Mouse (Mus musculus) limb, embryonic 13.5 days (tissue): Measurements from ENCODE around the gene Ptpa. TPM values are rescaled to one million over a fixed set of nuclear protein-coding genes. Genes with fewer than 3 reads are reported as not detected.
A peak's percentile ranks its signal among the peaks of the same experiment; 100 is the strongest.
"Not testable (repeated sequence)": the region's sequence is repeated elsewhere in the genome, so short reads cannot be mapped to it uniquely, and the experiment has no call there.

Source experiments
- ATAC-seq: fragments of 200-750 bp; cut with Nextera tagmentation; 2 replicates; pipeline ENCODE4 v1.8.0; 2017; ENCODE audit warnings: low read depth, moderate number of reproducible peaks, moderate TSS enrichment; ENCODE audit not compliant: low FRiP score
- H3K27ac ChIP-seq: fragments of 300-500 bp; sonication (generic); 2 replicates; pipeline ENCODE4 v1.5.1; 2015; ENCODE audit warnings: inconsistent platforms, mild to moderate bottlenecking, moderate library complexity
- H3K27me3 ChIP-seq: fragments of 300-500 bp; sonication (generic); 2 replicates; pipeline ENCODE4 v1.6.1; 2015; ENCODE audit warnings: mild to moderate bottlenecking, inconsistent platforms
- H3K36me3 ChIP-seq: fragments of 300-500 bp; sonication (generic); 2 replicates; pipeline ENCODE4 v1.6.1; 2015; ENCODE audit warnings: inconsistent platforms, mild to moderate bottlenecking, moderate library complexity
- H3K4me1 ChIP-seq: fragments of 300-500 bp; sonication (generic); 2 replicates; pipeline ENCODE4 v1.6.1; 2015; ENCODE audit warnings: inconsistent platforms
- H3K4me2 ChIP-seq: fragments of 300-500 bp; sonication (generic); replicated peaks from 2 replicates; pipeline ENCODE4 v1.6.1; 2015; ENCODE audit warnings: inconsistent platforms, mild to moderate bottlenecking, moderate library complexity
- H3K4me3 ChIP-seq: fragments of 300-500 bp; sonication (generic); 2 replicates; pipeline ENCODE4 v1.5.1; 2015; ENCODE audit warnings: moderate library complexity, mild to moderate bottlenecking, inconsistent platforms
- H3K9ac ChIP-seq: fragments of 300-500 bp; sonication (generic); 2 replicates; pipeline ENCODE4 v1.6.1; 2015; ENCODE audit warnings: mild to moderate bottlenecking, inconsistent platforms
- H3K9me3 ChIP-seq: fragments of 300-500 bp; sonication (generic); 2 replicates; pipeline ENCODE4 v1.6.1; 2016; ENCODE audit warnings: inconsistent platforms
- WGBS: fragments of 180-500 bp; shearing (Covaris S2); methylation state at CpG from one replicate; pipeline ENCODE4 v1.1.7; 2015; 5-methylcytosine and 5-hydroxymethylcytosine counted together
- polyA plus RNA-seq: library from polyadenylated mRNA; unstranded; fragments of >200 nt; fragmentation: Nextera tagmentation; extraction: Ambion mirVana; gene quantifications from 2 replicates; pipeline ENCODE4 v1.2.1, GENCODE M21; 2015

Gene Ptpa
- polyA plus RNA-seq, 1 experiment from 2014 or later: 150 TPM

- no peak overlapping the region for H3K4me2 ChIP-seq
- no peak overlapping the region for H3K9ac ChIP-seq
- no peak overlapping the region for H3K4me3 ChIP-seq
- ATAC-seq: no peak
- no peaks in the 10 kb centered on the region for H3K9me3 ChIP-seq
- H3K4me1 ChIP-seq: no peaks in the 10 kb centered on the region
- peaks cover 80% of the 10 kb centered on the region for H3K36me3 ChIP-seq
- H3K27me3 ChIP-seq: no peaks in the 10 kb centered on the region
- no peak overlapping the region for H3K27ac ChIP-seq
- 88% methylated on average over 2 of the region's 2 CpGs for WGBS
These were observed 8.6 kb upstream of the Ptpa start for GRCm38 (mm10) chr2:30407221-30407620.

DNA sequence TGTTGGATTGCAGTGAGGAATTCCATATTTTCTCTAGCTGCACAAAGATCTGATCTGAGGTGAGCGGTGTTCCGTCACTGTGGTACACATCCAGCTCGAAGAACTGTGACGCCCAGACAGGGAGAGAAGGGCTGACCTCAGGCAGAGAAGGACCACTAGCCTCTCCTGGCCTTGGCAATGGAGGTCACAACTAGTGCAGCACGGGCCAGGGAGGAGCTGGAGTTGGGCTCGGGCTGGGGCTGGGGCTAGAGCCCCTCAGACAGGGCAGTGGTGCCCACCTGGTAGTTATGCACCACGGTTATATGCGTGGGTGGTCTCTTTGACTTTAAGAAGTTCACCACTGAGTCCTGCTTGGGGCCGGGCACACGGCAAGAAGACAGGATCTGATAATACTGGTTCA is 8.1 kb upstream of the Ptpa start:
- H3K9me3 ChIP-seq: no peaks in the 10 kb centered on the region
- H3K9ac ChIP-seq: no peak overlapping the region
- no peaks in the 10 kb centered on the region for H3K27me3 ChIP-seq
- H3K36me3 ChIP-seq: peaks cover 78% of the 10 kb centered on the region
- 91% methylated on average over 10 of the region's 10 CpGs for WGBS
- no peak for ATAC-seq
- H3K4me2 ChIP-seq: no peak overlapping the region
- no peak overlapping the region for H3K27ac ChIP-seq
- H3K4me1 ChIP-seq: no peaks in the 10 kb centered on the region
- no peak overlapping the region for H3K4me3 ChIP-seq

DNA sequence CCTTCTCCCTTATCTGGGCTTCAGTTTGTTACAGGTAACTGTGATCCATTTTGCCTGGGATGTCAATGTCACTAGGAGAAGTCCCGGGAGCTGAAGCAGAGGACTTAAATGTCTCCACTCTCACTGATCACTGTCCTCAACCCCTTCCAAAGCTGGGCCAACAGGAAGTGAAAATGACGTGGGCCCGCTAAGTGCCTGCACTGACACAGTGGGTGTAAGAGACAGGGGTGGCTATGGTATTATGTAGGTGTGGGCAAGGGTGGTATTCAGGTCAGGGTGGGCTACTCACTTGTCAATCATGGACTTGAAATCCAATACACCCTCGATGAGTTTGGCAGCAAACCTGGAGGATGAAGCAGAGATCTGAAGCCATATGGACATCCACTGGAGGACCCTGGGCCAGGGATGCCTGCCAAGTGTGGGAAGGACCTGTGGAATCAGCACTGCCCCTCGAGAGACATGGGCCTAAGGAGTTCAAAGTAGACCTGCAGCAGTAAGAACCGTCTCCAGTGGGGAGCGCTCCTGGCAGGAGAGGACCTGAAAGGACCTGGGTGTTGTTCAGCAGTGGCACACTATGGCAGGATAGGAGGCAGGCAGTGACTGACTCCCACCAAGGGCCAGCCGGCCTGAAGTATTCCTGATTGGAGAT is 7.3 kb upstream of the Ptpa start:
- no peaks in the 10 kb centered on the region; the same call in 1 of the 2 replicates for H3K4me1 ChIP-seq
- peaks cover 72% of the 10 kb centered on the region for H3K36me3 ChIP-seq
- 82% methylated on average over 8 of the region's 8 CpGs for WGBS

GRCm38 (mm10) chr2:30409454-30410176 is 6.2 kb upstream of the Ptpa start:
- Histone ChIP-seq H3K27ac (no peak overlapping the region), H3K4me2 (no peak overlapping the region), H3K9ac (no peak overlapping the region), H3K9me3 (no peaks in the 10 kb centered on the region), H3K27me3 (no peaks in the 10 kb centered on the region), H3K36me3 (peaks cover 63% of the 10 kb centered on the region), H3K4me3 (no peak overlapping the region), H3K4me1 (peaks cover 9% of the 10 kb centered on the region)
- 83% methylated on average over 5 of the region's 5 CpGs for WGBS
- ATAC-seq: no peak

More for the DNA sequence above, 7.3 kb upstream of the Ptpa start:
- H3K4me3 ChIP-seq: no peak overlapping the region
- H3K9me3 ChIP-seq: no peaks in the 10 kb centered on the region
- H3K9ac ChIP-seq: no peak overlapping the region
- no peak for ATAC-seq
- no peak overlapping the region for H3K4me2 ChIP-seq
- H3K27ac ChIP-seq: no peak overlapping the region
- no peaks in the 10 kb centered on the region for H3K27me3 ChIP-seq

DNA sequence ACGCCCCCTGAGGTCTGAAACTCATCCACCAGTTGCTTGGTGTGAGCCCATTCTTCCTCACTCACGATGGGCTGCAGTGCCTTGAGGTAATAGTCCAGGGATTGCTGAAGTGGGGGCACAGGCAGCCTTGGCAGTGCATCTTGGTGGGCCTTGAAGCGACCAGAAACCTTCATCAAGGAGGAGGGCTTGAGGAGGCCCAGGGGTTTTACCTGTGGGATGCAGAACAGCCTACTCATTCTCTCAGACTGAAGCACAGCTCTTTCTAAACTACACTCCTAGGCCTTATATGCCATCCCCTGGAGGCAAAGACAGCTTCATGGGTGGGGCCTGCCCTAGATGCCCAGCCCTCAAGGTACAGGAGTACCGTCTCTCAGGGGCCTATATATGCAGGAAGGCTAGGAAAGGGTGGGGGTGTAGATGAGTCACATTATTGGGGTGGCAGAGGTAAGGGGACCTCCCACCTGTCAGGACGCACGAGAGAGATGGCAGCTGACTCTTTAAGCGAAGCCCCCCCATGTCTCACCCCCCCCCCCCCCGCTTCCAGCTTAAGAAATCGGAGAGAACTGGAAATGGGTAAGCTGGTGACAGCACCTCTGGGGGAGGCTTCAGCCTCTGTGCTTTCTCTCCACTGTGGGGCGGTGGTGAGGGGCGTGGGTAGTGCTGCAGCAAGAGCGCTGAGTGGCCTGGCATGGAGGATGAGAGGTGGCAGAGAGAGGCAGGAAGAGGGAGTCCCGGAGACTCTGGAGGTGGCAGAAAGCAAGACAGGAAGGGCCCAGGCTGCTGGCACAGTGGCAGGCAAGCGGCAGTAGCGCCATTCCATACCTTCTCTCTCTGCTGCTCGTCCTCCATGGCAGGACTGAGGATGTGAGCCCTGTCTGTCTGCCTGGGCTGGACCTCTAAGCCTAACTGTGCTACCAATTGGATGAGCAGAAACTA is 2.5 kb upstream of the Ptpa start:
- Histone ChIP-seq H3K27me3 (no peaks in the 10 kb centered on the region), H3K9me3 (no peaks in the 10 kb centered on the region), H3K4me1 (peaks cover 28% of the 10 kb centered on the region), H3K9ac (0 out of 2 replicates have a peak overlapping the region, but pooled peaks have one; percentile 4), H3K36me3 (peaks cover 28% of the 10 kb centered on the region), H3K4me3 (no peak overlapping the region), H3K27ac (no peak overlapping the region), H3K4me2 (no peak overlapping the region)
- no peak for ATAC-seq
- 82% methylated on average over 16 of the region's 16 CpGs for WGBS

- H3K27ac ChIP-seq: no peak overlapping the region
- H3K4me3 ChIP-seq: peak overlapping the region; percentile 87; the same call in 1 of the 2 replicates
- WGBS: 74% methylated on average over 4 of the region's 4 CpGs
- H3K9ac ChIP-seq: 0 out of 2 replicates have a peak overlapping the region, but pooled peaks have one; percentile 4
- ATAC-seq: no peak
- H3K9me3 ChIP-seq: no peaks in the 10 kb centered on the region
- H3K4me1 ChIP-seq: peaks cover 36% of the 10 kb centered on the region
- peak overlapping the region; percentile 83 for H3K4me2 ChIP-seq
- H3K27me3 ChIP-seq: no peaks in the 10 kb centered on the region
- peaks cover 20% of the 10 kb centered on the region for H3K36me3 ChIP-seq
These were observed 1.7 kb upstream of the Ptpa start for GRCm38 (mm10) chr2:30414101-30414500.

GRCm38 (mm10) chr2:30414681-30415080 is 1.2 kb upstream of the Ptpa start:
- ATAC-seq: no peak
- Histone ChIP-seq H3K9me3 (no peaks in the 10 kb centered on the region), H3K4me1 (peaks cover 42% of the 10 kb centered on the region), H3K4me3 (peak overlapping the region; percentile 87), H3K9ac (peak overlapping the region; percentile 97), H3K36me3 (peaks cover 16% of the 10 kb centered on the region), H3K27ac (no peak overlapping the region), H3K4me2 (peak overlapping the region; percentile 83), H3K27me3 (no peaks in the 10 kb centered on the region)
- 51% methylated on average over 5 of the region's 5 CpGs for WGBS

- no peaks in the 10 kb centered on the region for H3K9me3 ChIP-seq
- peak within 1 kb of the TSS; percentile 98 for H3K27ac ChIP-seq
- peak within 1 kb of the TSS; percentile 97 for H3K9ac ChIP-seq
- H3K4me1 ChIP-seq: peaks cover 47% of the 10 kb centered on the region
- under 1% methylated on average over 58 of the region's 58 CpGs for WGBS
- peak within 1 kb of the TSS; percentile 83 for H3K4me2 ChIP-seq
- peaks cover 9% of the 10 kb centered on the region for H3K36me3 ChIP-seq
- H3K27me3 ChIP-seq: no peaks in the 10 kb centered on the region
- ATAC-seq: peak; percentile 86
- peak within 1 kb of the TSS; percentile 87 for H3K4me3 ChIP-seq
These were observed 493 bp upstream of the Ptpa start, which contains the start of gene Crat for GRCm38 (mm10) chr2:30415157-30415935. Crat (minus strand) TSS chr2:30415813.

DNA sequence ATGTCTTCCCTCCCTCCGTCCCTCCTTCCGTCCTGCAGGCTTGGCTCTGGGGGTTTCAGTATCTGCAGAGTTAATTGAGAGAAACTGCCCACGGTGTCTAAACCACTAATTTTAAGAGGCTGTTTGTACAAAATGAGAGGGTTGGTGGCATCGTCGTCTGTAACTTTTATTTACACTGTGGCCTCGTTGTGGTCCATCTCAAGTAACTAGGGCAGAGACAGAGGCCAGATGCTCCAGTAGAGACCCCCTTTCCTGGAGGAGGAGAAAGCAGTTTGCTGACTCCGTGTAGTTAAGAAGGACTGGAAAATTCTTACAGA is 768 bp downstream of the Ptpa start:
- Histone ChIP-seq H3K9ac (peak overlapping the region; percentile 97), H3K27me3 (no peaks in the 10 kb centered on the region), H3K27ac (peak overlapping the region; percentile 98), H3K36me3 (peaks cover 6% of the 10 kb centered on the region), H3K4me2 (peak overlapping the region; percentile 83), H3K9me3 (no peaks in the 10 kb centered on the region), H3K4me1 (peaks cover 55% of the 10 kb centered on the region), H3K4me3 (peak overlapping the region; percentile 87)
- WGBS: 1% methylated on average over 7 of the region's 7 CpGs
- no peak for ATAC-seq

- H3K4me2 ChIP-seq: peak overlapping the region; percentile 83
- H3K4me1 ChIP-seq: peaks cover 55% of the 10 kb centered on the region
- WGBS: 78% methylated on average over 6 of the region's 6 CpGs
- H3K4me3 ChIP-seq: peak overlapping the region; percentile 87
- H3K36me3 ChIP-seq, H3K27me3 ChIP-seq, ATAC-seq, H3K27ac ChIP-seq, H3K9me3 ChIP-seq: not testable (repeated sequence)
- H3K9ac ChIP-seq: 0 out of 2 replicates have a peak overlapping the region, but pooled peaks have one; percentile 31
These were observed 1.3 kb downstream of the Ptpa start for GRCm38 (mm10) chr2:30417154-30417553.

- Histone ChIP-seq H3K4me1 (peaks cover 55% of the 10 kb centered on the region), H3K36me3 (peaks cover 3% of the 10 kb centered on the region), H3K9ac (peak overlapping the region; percentile 55; the same call in 1 of the 2 replicates), H3K4me3 (0 out of 2 replicates have a peak overlapping the region, but pooled peaks have one; percentile 25), H3K9me3 (no peaks in the 10 kb centered on the region), H3K27me3 (no peaks in the 10 kb centered on the region), H3K4me2 (peak overlapping the region; percentile 83), H3K27ac (no peak overlapping the region)
- no peak for ATAC-seq
- 68% methylated on average over 5 of the region's 5 CpGs for WGBS
These were observed 1.8 kb downstream of the Ptpa start for GRCm38 (mm10) chr2:30417595-30418165.
